ENCODE assay signal across 13 mouse cellular contexts in genomic region chr11:83578186-83578760, GRCm38 (mm10). TPM values are rescaled to one million over a fixed set of nuclear protein-coding genes. Genes with fewer than 3 reads are reported as not detected.
DNase-seq lines count a peak whose midpoint lies in the region; ATAC-seq and TF ChIP-seq lines count a peak whose summit lies in the region.
"Had no signal": no experiment of that assay in that cellular context is flagged by ENCODE, and none has a peak within 500 bp of the region (broad histone marks: within the 10 kb centered on the region; RNA-seq: fewer than 3 reads in every experiment).

Gene Ccl9, minus strand, starts transcription at chr11:83578636.

- peak; percentile 23 for DNase-seq in kidney, adult 9 months
- DNase-seq in kidney, postnatal 4 days: no peak
- no peak for DNase-seq in cerebellum, adult 18-20 months
- DNase-seq in limb, embryonic 10.5 days (ENCODE audit: low spot score): no peak
- DNase-seq: cerebellum, postnatal 25 days; right cerebral cortex, postnatal 14 days; thymus, postnatal 14 days had no signal

- H3K36me3 ChIP-seq in limb, embryonic 10.5 days: no peaks in the 10 kb centered on the region
- H3K36me3 ChIP-seq: G1E; hindbrain, embryonic 12.5 days had no signal

- TF ChIP-seq CTCF in bone marrow macrophage, adult 2 months (IDR thresholded peaks at IDR 0.05; ENCODE audit: low read depth, low read length): no peak

- TF ChIP-seq POLR2A in bone marrow macrophage, adult 2 months (IDR thresholded peaks at IDR 0.05; ENCODE audit: borderline replicate concordance, low read depth, low read length): no peak

- WGBS in limb, embryonic 10.5 days: 80% methylated on average over 2 of the region's 2 CpGs

- ATAC-seq in hematopoietic stem cell, adult 5-6 weeks (replicated peaks in 1 of 2; ENCODE audit: insufficient read depth in 1 of 2, low FRiP score in 2 of 2, low TSS enrichment in 1 of 2, low read depth in 1 of 2, poor library complexity in 2 of 2, severe bottlenecking in 2 of 2): peak in 1 of 2 experiments; percentile 33; a peak in 2 of 4 replicates
- no peak for ATAC-seq in neutrophil, adult 5-6 weeks (ENCODE audit: extremely low read depth, insufficient number of reproducible peaks, low FRiP score, poor library complexity, severe bottlenecking)
- ATAC-seq: forebrain, embryonic 16.5 days had no signal

- H3K9me3 ChIP-seq in limb, embryonic 10.5 days (replicated peaks): no peaks in the 10 kb centered on the region
- H3K9me3 ChIP-seq: G1E; hindbrain, embryonic 12.5 days had no signal

- H3K27ac ChIP-seq in bone marrow macrophage, adult 2 months (ENCODE audit: insufficient read depth, low read depth, low read length): peak within 1 kb of the TSS; percentile 97
- no peak within 1 kb of the TSS for H3K27ac ChIP-seq in limb, embryonic 10.5 days
- H3K27ac ChIP-seq: hindbrain, embryonic 12.5 days had no signal

- H3K27me3 ChIP-seq in limb, embryonic 10.5 days (ENCODE audit: low read depth, poor library complexity, severe bottlenecking): no peaks in the 10 kb centered on the region
- H3K27me3 ChIP-seq: hindbrain, embryonic 12.5 days had no signal

- H3K4me1 ChIP-seq in bone marrow macrophage, adult 2 months (ENCODE audit: control insufficient read depth, insufficient read depth, low read length): peaks cover 67% of the 10 kb centered on the region
- H3K4me1 ChIP-seq in limb, embryonic 10.5 days: peaks cover 5% of the 10 kb centered on the region; the same call in 1 of the 2 replicates
- H3K4me1 ChIP-seq: hindbrain, embryonic 12.5 days had no signal

- peak within 1 kb of the TSS; percentile 53 for H3K4me3 ChIP-seq in bone marrow macrophage, adult 2 months (ENCODE audit: insufficient read depth, low read length)
- H3K4me3 ChIP-seq in limb, embryonic 10.5 days: no peak within 1 kb of the TSS
- H3K4me3 ChIP-seq: hindbrain, embryonic 12.5 days had no signal

RNA-seq across cellular contexts. Expression of gene Ccl9, which starts in this region (rescaled TPM):
- polyA plus RNA-seq in bone marrow macrophage, adult 2 months (2012; ENCODE audit: insufficient read depth, insufficient read length, missing spikeins): 650 and 692 TPM in 2 replicates
- total RNA-seq in hematopoietic stem cell, adult 5-6 weeks (2017): 37.3 and 43.8 TPM in 2 replicates
- total RNA-seq in neutrophil, adult 5-6 weeks (2017): 30.6 and 52.2 TPM in 2 replicates
- polyA plus RNA-seq in limb, embryonic 10.5 days (2016; fragmentation: Nextera tagmentation; extraction: Ambion mirVana): 0.78 and 1.2 TPM in 2 replicates

Comparison
In these comparisons a context has a peak if more than half of its experiments do, and no peak if none do; other contexts are left out.
1. RNA of gene Ccl9 (polyA plus RNA-seq): 650 to 692 TPM in bone marrow macrophage, adult 2 months; 0.78 to 1.2 TPM in limb, embryonic 10.5 days; every median in the first group is over 100 times any median in the second.